Mouse (Mus musculus): ENCODE results near the gene Ncf2. TPM values are rescaled to one million over a fixed set of nuclear protein-coding genes. Genes with fewer than 3 reads are reported as not detected.

Gene Ncf2
- polyA plus RNA-seq, 1 experiment from 2014 or later = 3.4 TPM

DNA sequence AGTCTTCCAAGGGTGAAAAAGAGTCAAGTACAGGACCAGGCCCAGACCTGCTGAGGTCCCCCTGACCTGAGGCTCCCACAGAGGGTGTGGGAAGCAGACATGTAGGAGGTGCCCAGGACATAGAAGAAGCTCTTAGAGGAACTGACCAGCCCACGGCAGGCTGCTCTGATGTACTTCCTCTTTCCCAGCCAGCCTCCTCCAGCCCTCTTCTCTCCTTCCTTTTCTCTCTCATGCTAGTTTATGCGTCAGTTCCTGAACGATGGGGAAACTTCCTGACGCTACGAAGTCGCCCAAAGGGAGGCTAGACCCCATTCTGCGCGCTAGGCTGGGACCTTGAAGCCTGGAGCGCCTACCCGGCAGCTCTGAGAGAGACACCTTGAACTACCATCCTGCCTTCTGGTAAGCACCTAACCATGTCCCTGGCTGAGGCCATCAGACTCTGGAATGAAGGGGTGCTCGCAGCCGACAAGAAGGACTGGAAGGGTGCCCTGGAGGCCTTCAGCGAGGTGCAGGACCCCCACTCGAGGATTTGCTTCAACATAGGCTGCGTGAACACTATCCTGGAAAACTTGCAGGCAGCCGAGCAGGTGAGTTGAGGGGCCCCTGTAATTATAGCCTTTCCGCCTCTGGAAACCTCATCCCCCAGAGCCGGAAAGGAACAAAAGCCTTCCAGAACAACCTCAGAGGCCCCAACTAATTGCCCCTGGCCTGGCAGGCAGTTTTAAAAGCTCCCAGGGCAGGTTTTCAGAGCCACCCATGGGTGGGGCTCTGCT lies 7.8 kb downstream of the Ncf2 start:
- Histone ChIP-seq H3K36me3 (no peaks in the 10 kb centered on the region), H3K4me3 (no peak overlapping the region), H3K9me3 (no peaks in the 10 kb centered on the region), H3K9ac (no peak overlapping the region), H3K4me1 (replicated peaks) (peaks cover 9% of the 10 kb centered on the region), H3K27ac (no peak overlapping the region), H3K27me3 (no peaks in the 10 kb centered on the region), H3K4me2 (no peak overlapping the region)
- no peak for ATAC-seq (ENCODE audit: low FRiP score)
- WGBS = 84% methylated on average over 18 of the region's 18 CpGs

DNA sequence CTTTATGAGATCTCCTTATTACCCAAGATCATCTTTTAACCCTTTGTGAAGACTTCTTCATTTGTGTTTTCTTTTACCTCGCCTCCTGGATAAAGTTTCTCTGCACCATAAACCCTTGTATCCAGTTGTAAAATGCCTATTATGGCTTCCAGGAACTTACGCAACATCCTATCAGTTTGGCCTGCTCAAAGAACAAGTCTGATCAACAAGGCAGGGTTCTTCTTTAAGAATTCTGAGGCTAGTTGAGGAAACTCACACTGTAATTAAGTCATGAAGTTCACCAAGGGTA lies 8.3 kb downstream of the Ncf2 start:
- H3K9me3 ChIP-seq = no peaks in the 10 kb centered on the region
- H3K9ac ChIP-seq = no peak overlapping the region
- H3K4me2 ChIP-seq = no peak overlapping the region
- H3K4me3 ChIP-seq = no peak overlapping the region
- H3K27ac ChIP-seq = no peak overlapping the region
- H3K4me1 ChIP-seq (replicated peaks) = peaks cover 9% of the 10 kb centered on the region
- no peak for ATAC-seq (ENCODE audit: low FRiP score)
- no peaks in the 10 kb centered on the region for H3K27me3 ChIP-seq
- 97% methylated on average over 2 of the region's 2 CpGs for WGBS
- no peaks in the 10 kb centered on the region for H3K36me3 ChIP-seq

DNA sequence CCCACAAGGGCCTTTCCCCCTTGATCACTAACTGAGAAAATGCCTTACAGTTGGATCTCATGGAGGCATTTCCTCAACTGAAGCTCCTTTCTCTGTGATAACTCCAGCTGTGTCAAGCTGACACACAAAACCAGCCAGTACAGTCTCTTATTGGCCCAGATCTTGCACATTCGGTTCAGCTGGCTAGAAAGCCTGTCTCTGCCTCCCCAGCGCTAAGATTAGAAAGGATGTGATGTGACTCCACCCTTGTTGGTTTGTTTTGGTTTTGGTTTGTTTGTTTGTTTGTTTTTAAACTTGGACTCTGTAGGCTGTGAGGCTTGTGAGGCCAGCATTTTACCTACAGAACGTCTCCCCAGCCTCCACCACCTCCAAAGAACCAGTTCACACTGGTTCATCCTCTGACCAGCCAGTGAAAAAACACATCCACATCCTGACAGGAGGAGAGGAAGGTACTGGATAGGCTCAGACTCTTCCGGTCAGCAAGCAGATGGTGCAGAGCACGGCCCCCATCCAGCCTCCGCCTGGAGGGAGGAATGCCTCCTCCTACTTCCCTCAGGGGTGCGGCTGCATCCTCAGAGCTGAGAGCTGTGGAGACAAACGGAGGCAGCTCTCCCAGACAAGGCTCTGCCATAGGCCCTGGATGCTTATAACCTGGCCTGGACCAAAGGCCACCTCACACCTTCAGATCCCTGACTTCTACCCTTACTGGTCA lies 9.7 kb downstream of the Ncf2 start:
- no peaks in the 10 kb centered on the region for H3K9me3 ChIP-seq
- no peak overlapping the region for H3K4me2 ChIP-seq
- H3K27me3 ChIP-seq = no peaks in the 10 kb centered on the region
- no peak overlapping the region for H3K4me3 ChIP-seq
- H3K4me1 ChIP-seq (replicated peaks) = peaks cover 9% of the 10 kb centered on the region
- H3K36me3 ChIP-seq = no peaks in the 10 kb centered on the region
- no peak for ATAC-seq (ENCODE audit: low FRiP score)
- no peak overlapping the region for H3K9ac ChIP-seq
- WGBS = 28% methylated on average over 8 of the region's 8 CpGs
- H3K27ac ChIP-seq = no peak overlapping the region

DNA sequence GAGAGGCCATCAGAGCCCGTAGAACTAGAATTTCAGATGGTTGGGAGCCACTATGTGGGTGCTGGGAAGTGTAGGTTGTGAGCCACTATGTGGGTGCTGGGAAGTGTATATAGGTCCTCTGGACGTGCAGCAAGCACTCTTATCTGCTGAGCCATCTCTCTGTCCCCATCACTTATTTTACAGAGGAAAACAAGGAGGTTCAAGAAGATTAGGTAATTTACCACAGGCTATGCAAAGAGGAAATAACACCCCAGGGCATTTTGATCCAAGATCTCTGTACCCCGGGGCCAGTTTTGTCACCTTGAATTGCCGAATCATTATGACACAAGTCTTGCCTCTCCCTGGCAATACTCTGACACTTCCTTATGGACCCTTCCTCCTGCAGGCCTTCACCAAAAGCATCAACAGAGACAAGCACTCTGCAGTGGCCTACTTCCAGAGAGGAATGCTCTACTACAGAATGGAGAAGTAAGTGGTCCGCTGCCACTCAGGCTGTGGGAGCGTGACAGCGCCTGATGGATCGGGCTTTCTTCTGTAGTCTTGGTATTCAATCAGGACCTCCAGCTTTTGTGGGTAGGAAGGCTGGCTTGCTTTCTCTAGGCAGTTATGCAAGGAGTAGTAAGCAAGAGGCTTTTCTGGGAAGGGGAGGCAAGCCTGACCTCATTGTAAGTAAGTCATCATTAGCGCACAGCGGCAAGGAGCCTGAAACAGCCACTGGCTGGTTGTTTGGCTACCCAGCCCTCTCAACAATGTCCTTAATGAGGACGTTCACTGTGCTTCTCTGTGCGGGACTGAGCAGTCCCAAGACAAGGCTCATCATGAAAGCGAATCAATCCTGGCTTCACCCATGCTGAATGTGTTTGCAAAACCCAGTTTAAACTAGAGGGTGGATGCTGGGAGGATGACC lies 10.8 kb downstream of the Ncf2 start:
- H3K36me3 ChIP-seq = no peaks in the 10 kb centered on the region
- no peak overlapping the region; the same call in 1 of the 2 replicates for H3K27ac ChIP-seq
- ATAC-seq (ENCODE audit: low FRiP score) = no peak
- 54% methylated on average over 13 of the region's 13 CpGs for WGBS
- H3K27me3 ChIP-seq = no peaks in the 10 kb centered on the region
- H3K4me1 ChIP-seq (replicated peaks) = peaks cover 20% of the 10 kb centered on the region
- H3K9me3 ChIP-seq = no peaks in the 10 kb centered on the region
- H3K4me3 ChIP-seq = no peak overlapping the region
- no peak overlapping the region for H3K4me2 ChIP-seq
- H3K9ac ChIP-seq = no peak overlapping the region

DNA sequence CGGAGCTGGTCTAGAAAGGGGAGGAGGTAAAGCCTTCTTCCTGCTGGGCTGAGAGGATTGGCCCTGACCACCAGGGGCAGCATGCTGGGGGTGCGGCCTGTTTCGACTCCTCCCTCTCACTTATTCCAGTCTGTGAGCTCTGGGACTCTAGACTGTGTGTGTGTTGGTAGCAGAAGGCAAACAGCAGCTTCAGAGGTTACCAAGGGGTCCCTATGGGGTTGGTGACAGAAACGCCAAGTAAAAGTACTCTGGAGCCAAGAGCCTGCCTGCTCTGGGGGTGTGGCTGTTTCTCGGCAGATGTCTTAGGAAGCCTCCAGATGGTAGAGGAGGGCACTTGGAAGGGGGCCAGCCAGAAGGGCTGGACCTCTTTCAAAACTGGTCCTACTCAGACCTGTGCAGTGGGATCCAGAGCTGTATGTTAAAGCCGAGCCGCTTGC lies 15.3 kb downstream of the Ncf2 start:
- Histone ChIP-seq H3K4me1 (replicated peaks) (peaks cover 46% of the 10 kb centered on the region), H3K36me3 (no peaks in the 10 kb centered on the region), H3K27ac (peak overlapping the region; percentile 82; the same call in 1 of the 2 replicates), H3K4me2 (no peak overlapping the region), H3K4me3 (no peak overlapping the region), H3K27me3 (no peaks in the 10 kb centered on the region), H3K9me3 (no peaks in the 10 kb centered on the region), H3K9ac (no peak overlapping the region)
- WGBS = 21% methylated on average over 7 of the region's 7 CpGs
- peak; percentile 86 for ATAC-seq (ENCODE audit: low FRiP score)

DNA sequence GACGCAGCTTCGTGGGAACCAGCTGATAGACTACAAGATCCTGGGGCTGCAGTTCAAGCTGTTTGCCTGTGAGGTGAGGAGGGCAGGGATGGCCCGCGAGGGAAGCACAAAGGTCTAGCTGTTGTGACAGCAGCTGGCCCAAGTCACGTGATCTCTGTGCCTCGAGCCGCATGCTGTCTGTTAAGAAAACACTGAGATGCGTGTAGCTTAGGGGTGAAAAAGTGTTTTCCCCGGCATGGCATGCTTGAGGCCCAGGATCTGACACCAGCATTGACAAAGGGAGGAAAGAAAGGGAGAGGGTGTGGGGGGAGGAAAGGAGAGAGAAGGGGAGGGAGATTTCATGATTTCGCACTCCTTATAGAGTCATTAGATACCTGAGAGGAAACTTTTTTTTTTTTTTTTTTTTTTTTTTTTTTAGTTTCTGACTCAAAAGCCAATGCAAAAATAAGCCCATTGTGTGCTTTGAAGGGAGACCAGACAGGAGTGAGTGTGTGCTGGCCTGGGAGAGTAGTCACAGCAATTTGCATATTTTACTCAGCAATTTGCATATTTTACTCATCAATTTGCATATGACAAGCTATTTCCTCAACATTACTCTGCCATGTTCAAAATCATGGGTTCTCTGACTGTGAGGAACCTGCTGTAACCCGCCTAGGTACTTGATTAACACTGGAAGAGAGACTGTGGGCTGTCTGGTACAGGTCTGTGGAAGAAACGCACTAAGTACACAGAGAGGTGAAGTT lies 17.2 kb downstream of the Ncf2 start:
- H3K27ac ChIP-seq = peak overlapping the region; percentile 82
- no peaks in the 10 kb centered on the region for H3K27me3 ChIP-seq
- no peak overlapping the region for H3K9ac ChIP-seq
- no peak overlapping the region for H3K4me2 ChIP-seq
- no peak overlapping the region for H3K4me3 ChIP-seq
- 13% methylated on average over 12 of the region's 12 CpGs for WGBS
- ATAC-seq (ENCODE audit: low FRiP score) = peak; percentile 45; the same call in 1 of the 2 replicates
- no peaks in the 10 kb centered on the region for H3K36me3 ChIP-seq
- no peaks in the 10 kb centered on the region for H3K9me3 ChIP-seq
- peaks cover 40% of the 10 kb centered on the region for H3K4me1 ChIP-seq (replicated peaks)

DNA sequence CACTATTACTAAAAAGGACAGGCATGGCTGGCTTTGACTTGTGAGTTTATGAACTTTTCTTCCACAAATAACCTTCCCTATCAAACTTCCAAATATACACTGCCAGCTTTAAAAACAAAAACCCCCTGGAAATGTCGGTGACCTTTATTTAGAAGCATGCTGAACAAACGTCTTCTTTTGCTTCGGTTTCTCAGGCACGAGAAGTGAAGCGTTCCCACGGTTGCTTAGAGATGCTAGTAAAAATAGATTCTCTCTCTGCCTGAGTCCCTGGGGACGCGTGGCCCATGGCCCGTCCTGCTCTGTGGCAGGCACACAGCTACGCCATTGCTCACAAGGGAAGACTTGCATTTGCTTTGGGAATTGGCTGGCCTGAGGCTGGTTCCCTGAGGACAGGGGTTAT lies 17.8 kb downstream of the Ncf2 start:
- Histone ChIP-seq H3K36me3 (peaks cover 3% of the 10 kb centered on the region; the same call in 1 of the 2 replicates), H3K4me3 (no peak overlapping the region), H3K4me2 (no peak overlapping the region), H3K4me1 (replicated peaks) (peaks cover 40% of the 10 kb centered on the region), H3K27me3 (no peaks in the 10 kb centered on the region), H3K9ac (no peak overlapping the region; the same call in 1 of the 2 replicates), H3K9me3 (no peaks in the 10 kb centered on the region), H3K27ac (peak overlapping the region; percentile 82)
- WGBS = 7% methylated on average over 10 of the region's 10 CpGs
- ATAC-seq (ENCODE audit: low FRiP score) = 0 out of 2 replicates have a peak, but pooled peaks have one; percentile 26

DNA sequence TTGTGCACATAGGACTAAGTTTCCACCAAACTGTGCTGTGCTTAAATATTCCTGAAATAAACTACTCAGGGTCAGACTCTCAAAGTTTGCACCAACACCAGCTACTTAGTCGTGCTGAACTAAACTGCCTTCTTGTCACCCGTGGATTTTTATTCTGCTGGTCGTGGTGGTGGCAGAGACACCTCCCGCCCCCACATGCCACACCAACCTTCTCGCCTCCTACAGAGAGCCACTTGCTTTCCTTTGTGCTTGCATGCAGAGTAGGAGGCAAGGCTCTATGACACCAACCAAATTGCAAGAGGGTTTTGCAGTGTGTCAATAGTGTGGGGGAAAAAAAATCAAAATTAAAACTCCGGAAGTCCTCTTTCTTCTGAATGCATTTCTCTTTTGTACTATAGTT lies 19.6 kb downstream of the Ncf2 start:
- Histone ChIP-seq H3K27ac (no peak overlapping the region), H3K4me2 (no peak overlapping the region), H3K4me1 (replicated peaks) (peaks cover 40% of the 10 kb centered on the region), H3K4me3 (no peak overlapping the region), H3K9me3 (no peaks in the 10 kb centered on the region), H3K36me3 (peaks cover 6% of the 10 kb centered on the region; the same call in 1 of the 2 replicates), H3K9ac (no peak overlapping the region), H3K27me3 (no peaks in the 10 kb centered on the region)
- 76% methylated on average over 6 of the region's 6 CpGs for WGBS
- ATAC-seq (ENCODE audit: low FRiP score) = no peak

DNA sequence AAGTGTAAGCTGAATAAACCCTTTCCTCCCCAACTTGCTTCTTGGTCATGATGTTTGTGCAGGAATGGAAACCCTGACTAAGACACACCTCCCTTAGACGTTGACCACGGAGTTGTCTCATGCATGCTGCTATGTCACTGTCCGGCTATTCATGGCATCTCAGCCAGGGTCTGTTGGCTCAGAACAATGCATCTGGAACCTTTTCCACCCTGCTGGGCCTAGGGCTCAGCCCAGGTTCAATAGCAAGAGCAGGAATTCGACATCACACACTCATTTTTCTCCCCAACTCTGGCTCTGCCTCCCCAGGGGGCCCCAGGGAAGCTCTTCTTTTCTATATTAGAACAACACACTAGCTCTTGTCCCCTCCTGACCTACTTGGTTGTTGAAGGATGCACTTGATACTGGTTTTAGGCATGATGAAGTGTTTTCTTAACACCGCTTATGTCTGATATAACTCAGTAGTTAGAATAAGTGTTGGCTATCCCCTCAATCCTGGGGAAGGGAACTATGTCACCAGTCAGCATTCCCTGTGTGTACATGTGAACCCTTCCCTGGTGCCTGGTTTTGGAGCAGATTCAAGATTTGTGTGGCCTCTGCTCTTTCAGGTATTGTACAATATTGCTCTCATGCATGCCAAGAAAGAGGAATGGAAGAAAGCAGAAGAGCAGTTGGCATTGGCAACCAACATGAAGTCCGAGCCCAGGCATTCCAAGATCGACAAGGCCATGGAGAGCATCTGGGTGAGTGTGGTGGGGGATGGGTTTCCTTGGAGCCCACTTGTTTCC lies 21.1 kb downstream of the Ncf2 start:
- WGBS = 67% methylated on average over 7 of the region's 7 CpGs
- no peak overlapping the region for H3K27ac ChIP-seq
- no peak overlapping the region for H3K4me3 ChIP-seq
- peaks cover 6% of the 10 kb centered on the region; the same call in 1 of the 2 replicates for H3K36me3 ChIP-seq
- H3K9ac ChIP-seq = no peak overlapping the region
- H3K27me3 ChIP-seq = no peaks in the 10 kb centered on the region
- no peak for ATAC-seq (ENCODE audit: low FRiP score)
- no peaks in the 10 kb centered on the region for H3K9me3 ChIP-seq
- no peak overlapping the region for H3K4me2 ChIP-seq
- peaks cover 25% of the 10 kb centered on the region for H3K4me1 ChIP-seq (replicated peaks)

DNA sequence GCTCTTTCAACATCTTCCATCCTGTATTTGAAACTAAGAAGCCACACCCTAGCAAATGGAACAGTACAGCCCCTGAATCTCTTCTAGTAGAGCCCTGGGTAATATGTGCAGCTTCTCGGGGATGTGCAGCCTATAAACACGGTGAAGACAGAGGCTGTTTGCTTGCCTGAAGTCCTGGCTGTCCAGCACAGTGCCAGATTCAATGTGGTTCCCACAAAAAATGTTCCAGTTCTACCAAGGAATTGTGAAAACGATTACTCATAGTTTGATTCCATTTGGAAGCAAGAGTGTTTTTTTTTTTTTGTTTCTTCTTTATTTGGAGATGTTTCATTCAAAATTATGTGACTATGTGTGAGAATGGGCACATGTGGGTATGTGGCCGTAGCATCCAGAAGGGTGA lies 21.8 kb downstream of the Ncf2 start:
- no peak for ATAC-seq (ENCODE audit: low FRiP score)
- no peak overlapping the region for H3K4me3 ChIP-seq
- H3K9me3 ChIP-seq = no peaks in the 10 kb centered on the region
- H3K9ac ChIP-seq = no peak overlapping the region
- no peak overlapping the region for H3K27ac ChIP-seq
- no peak overlapping the region for H3K4me2 ChIP-seq
- WGBS = 89% methylated on average over 4 of the region's 4 CpGs
- no peaks in the 10 kb centered on the region for H3K27me3 ChIP-seq
- peaks cover 19% of the 10 kb centered on the region for H3K4me1 ChIP-seq (replicated peaks)
- H3K36me3 ChIP-seq = peaks cover 6% of the 10 kb centered on the region; the same call in 1 of the 2 replicates

DNA sequence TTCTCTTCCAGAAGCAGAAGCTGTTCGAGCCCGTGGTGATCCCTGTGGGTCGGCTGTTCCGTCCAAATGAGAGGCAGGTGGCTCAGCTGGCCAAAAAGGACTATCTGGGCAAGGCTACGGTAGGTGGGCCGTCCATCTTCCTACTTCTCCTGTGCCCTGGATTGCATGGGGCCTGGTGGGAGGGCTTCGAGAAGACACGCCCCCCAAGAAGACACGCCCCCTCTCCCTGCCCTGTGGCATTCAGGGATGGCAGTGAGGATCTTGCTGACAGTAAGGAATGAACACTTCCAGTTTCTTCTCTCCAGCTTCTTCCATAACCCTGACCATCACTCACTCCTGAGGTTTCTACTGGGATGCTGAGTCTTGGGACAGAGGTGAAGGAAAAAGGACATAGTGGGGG lies 24.2 kb downstream of the Ncf2 start:
- ATAC-seq (ENCODE audit: low FRiP score) = no peak
- Histone ChIP-seq H3K27ac (no peak overlapping the region), H3K4me3 (no peak overlapping the region), H3K4me2 (no peak overlapping the region), H3K4me1 (replicated peaks) (peaks cover 3% of the 10 kb centered on the region; the same call in 1 of the 2 replicates), H3K27me3 (no peaks in the 10 kb centered on the region), H3K9me3 (no peaks in the 10 kb centered on the region), H3K36me3 (peaks cover 6% of the 10 kb centered on the region; the same call in 1 of the 2 replicates), H3K9ac (no peak overlapping the region)
- 75% methylated on average over 9 of the region's 9 CpGs for WGBS

Measured in hindbrain, embryonic 13.5 days (tissue).